Mouse (Mus musculus): ENCODE data around the gene Adamts12.

- TF ChIP-seq CTCF (IDR thresholded peaks at IDR 0.05; ENCODE audit: borderline replicate concordance, control insufficient read depth, extremely low read depth, insufficient read depth, low read length, poor library complexity) (no peak), POLR2A (IDR thresholded peaks at IDR 0.05; ENCODE audit: control insufficient read depth, extremely low read depth, insufficient read depth, low read length, poor library complexity) (no peak)
These were observed 291.3 kb downstream of the Adamts12 start for GRCm38 (mm10) chr15:11355865-11356264.

Data from thymus, adult 2 months (tissue).